Mouse (Mus musculus): ENCODE measurements around the gene Olfr961. TPM values are rescaled to one million over a fixed set of nuclear protein-coding genes. Genes with fewer than 3 reads are reported as not detected.

Olfr961 gene
- total RNA-seq (2021), result not detected

DNA sequence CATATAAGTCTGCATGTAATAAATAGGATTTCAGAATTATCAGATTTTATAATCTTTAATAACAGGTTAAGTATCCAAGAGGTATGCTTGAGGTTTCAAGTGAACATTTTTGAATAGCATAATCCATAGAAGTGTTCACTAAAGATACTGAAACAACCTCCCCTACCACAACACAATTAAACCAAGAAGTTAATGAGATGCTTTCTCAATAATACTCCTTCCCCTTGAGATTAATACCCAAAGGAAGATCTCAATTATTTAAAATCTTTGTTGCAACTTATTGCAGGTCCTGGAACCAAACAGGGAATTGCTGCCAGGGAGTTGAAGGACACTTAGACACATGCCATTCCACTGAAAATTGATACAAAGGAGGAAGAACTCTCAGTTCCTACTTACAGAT, at the start of gene Olfr961:
Olfr961 (plus strand) TSS at position 301 of the 400 bp plus-strand sequence.
- DNase-seq, result no peak

DNA sequence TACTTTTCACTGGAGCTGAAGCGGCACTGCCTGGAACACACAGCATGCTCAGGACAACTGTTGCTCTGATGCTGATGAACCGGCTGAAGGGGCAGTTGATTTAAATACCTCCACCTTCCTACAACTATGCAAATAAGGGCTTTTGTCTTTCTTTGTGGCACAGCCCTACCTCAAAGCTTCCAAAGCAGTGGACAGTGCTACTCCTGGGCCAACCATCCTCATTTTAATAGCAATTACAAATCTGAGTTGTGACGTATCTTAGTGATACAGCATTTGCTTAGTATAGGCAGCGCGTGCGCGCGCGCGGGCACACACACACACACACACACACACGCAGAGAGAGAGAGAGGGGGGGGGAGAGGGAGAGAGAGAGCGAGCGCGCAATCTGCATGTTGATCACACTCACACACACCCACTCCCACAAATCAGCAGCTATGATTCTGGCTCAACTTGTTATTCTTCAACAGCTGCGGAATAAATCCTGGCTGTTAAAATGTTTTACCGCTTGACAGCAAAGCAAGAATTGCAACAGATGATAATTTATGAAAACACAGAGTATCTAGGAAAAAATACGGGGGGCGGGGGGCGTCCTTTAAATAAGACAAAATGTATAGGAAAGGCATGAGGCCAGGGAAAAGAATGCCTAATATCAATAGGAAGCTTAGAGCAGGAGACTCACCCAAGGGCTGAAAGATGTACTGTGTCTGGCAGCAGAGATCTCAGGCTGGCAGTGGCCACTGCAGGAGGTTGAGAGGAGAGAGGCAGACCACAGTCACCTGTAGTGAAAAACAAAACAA, 42.2 kb upstream of the Olfr961 start:
- no peak for DNase-seq

- DNase-seq, result peak; percentile 29
These were observed 41.5 kb upstream of the Olfr961 start for GRCm38 (mm10) chr9:39603333-39603845.

GRCm38 (mm10) chr9:39603999-39604453, 40.9 kb upstream of the Olfr961 start, which contains the start of gene AW551984:
TSS of gene AW551984 (minus strand) at chr9:39604403.
- peak; percentile 9 for DNase-seq

GRCm38 (mm10) chr9:39608497-39608896, 36.4 kb upstream of the Olfr961 start:
- no peak for DNase-seq

DNA sequence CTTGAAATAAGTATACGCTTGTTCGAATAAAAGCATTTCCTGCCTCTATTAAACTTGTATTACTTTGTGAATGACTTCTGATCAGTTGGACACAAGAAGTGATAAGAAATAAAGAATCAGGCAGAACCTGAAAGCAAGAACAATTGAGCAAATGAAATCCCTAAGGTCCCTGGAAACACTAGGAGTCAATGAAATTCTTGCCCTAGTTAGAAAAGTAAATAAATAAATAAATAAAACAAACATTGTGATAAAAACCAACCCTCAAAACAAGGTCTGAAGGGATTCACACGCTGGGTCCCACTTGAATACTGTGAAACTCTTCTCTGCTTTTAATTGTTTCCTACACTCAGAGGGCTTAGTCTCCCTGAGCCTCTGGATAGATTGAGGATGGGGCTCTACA, 34.5 kb upstream of the Olfr961 start, which contains the start of gene Olfr148:
Olfr148 (plus strand) TSS at position 301 of the 400 bp plus-strand sequence.
- DNase-seq, result no peak

DNA sequence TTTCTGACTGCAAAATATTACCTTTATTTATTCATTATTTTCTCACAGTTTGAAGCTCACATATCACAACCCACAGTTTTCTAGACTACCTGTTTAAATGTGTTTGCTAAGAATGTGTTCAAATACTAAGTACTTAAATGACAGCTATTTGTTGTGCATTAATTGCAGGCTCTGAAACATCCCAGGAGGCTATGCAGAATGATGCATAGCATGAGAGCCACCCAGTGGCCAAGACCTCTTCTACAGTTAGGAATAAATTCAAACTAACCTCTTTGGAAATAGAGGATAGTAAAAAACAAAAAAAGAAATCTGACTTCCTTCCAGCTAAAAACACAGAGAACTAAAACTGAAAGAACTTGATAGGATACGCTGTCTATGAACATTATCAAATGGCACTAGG, 32.9 kb upstream of the Olfr961 start:
- DNase-seq, result peak; percentile 22

DNA sequence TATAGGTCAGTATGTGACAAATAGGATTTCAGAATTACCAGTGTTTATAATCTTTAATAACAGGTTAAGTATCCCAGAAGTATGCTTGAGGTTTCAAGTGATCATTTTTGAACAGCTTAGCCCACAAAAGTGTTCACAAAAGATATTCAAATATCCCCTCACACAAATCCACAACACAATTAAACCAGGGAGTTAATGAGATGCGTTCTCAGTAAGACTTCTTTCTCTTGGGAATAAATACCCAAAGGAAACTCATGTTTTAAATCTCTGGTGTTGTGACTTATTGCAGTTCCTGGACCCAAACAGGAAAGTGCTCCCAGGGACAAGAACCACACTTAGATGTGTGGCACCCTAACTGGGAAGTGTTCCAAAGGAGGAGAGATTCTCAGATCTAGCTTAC, 23.8 kb upstream of the Olfr961 start, which contains the start of gene Olfr960:
Olfr960 (plus strand) TSS at position 301 of the 400 bp plus-strand sequence.
- DNase-seq, result no peak

DNA sequence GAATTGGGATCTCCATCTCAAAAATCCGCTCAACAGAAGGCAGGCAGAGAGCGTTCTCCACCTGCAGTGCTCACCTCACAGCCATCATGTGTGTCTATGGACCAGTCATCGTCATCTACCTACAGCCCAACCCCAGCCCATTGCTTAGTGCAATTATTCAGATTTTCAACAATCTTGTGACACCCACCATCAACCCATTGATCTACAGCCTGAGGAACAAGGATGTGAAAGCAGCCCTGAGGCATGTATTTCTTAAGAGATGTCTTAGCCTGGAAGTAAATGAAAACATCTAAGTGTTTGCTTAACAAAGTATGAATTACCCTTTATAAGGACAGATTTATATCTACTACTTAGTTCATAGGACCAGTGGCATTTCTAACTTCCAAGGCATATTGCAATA, 21.1 kb upstream of the Olfr961 start:
- DNase-seq, result no peak

DNA sequence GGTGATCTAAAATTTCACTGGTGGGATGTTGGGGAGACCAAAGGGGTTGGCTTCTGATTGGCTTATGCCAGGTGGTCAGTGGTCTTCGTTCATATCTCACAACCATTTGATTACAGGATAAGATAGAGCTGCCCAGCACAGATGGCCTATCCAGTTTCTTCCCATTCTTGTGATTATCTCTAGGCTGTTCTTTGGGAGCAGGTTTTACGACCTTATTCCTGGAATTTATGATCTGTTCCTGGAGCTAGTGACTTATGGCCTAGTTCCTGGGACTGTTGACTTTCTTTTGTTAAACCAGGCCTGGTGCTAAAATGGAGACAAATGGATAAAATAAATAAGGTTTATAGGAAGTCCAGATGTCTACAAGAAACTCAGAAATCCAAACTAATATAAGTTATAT, 20.2 kb upstream of the Olfr961 start:
- no peak for DNase-seq

- no peak for DNase-seq
These were observed 15.8 kb upstream of the Olfr961 start for GRCm38 (mm10) chr9:39629069-39629468.

- DNase-seq, result no peak
These were observed 10.8 kb upstream of the Olfr961 start for GRCm38 (mm10) chr9:39633913-39634594.

GRCm38 (mm10) chr9:39647382-39647781, 2.5 kb downstream of the Olfr961 start:
- no peak for DNase-seq

DNA sequence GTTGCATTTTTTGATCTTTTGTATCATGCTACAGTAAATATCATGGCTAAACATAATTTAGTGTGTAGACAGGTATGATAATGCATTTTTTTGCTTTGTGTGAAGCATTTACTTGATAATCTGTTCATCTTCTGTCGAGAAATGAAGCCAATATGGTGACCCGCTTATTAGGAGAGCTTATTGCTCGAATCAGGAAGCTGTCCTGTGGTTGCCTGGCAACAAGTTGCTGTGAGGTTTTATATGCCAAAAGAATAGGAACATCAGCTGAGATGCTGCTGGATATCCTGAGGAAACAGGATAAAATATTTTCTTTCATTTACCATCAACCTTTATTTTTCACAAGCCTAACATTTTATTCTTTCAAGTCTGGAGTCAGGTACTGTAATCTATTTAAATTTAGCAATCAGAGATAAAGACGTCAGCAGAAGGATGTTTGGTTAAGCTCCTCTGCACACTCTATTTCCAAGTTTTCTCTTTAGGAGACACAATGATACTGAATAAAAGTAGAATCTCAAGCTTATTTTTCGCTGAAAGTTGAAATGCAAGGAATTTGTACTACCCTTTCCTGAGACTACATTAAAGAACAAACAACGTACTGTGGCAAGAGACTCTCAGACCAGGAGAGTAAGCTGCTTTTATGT, 10.0 kb downstream of the Olfr961 start:
- no peak for DNase-seq

GRCm38 (mm10) chr9:39666905-39667304, 22.0 kb downstream of the Olfr961 start, which contains the start of gene Olfr963:
TSS of gene Olfr963 (plus strand) at chr9:39667205.
- DNase-seq, result no peak

DNA sequence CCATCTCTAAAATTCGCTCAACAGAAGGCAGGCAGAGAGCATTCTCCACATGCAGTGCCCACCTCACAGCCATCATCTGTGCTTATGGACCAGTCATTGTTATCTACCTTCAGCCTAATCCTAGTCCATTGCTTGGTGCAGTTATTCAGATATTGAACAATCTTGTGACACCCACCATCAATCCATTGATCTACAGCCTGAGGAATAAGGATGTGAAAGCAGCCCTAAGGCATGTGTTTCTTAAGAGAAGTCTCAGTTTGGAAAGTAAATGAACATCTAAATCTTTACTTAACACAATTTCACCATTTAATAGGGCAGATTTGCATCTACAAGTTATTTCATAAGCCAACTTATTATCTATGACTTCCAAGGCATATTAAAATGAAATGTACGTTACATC, 24.8 kb downstream of the Olfr961 start:
- DNase-seq, result no peak

DNA sequence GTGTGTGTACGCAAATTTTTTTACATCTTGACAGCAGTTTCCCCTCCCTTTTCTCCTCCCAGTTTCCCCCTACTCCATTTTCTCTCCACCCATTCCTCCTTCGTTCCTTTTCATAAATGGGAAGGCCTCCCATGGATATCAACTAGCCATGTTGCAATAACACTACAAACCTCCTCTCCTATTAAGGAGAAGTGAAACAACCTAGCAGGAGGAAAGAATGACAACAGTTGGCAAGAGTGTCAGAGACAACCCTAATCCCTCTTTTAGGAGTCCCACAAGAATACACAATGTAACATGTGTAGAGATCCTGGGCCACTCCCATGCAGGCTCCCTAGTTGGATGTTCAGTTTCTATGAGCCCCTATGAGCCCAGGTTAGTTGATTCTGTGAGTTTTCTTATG, 29.9 kb downstream of the Olfr961 start:
- DNase-seq, result no peak

DNA sequence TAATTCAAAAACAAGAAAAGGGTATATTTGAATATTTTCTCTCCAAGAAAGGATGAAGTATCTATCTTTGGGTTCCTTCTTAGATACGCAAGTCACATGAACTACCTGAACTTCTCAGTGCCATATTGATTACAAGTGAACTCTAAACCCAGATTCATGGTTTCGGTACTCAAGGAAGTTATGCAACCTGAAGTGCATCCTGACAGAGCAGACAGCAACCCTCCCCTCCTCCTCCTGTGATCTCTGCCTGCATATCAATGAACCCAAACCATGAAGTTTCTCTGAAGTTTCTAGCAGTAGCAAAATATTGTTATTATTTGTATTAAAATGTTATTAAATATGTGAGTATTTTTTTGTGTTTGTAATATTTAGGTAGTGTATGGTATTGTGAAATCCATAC, 33.7 kb downstream of the Olfr961 start:
- DNase-seq, result no peak

- no peak for DNase-seq
These were observed 34.4 kb downstream of the Olfr961 start for GRCm38 (mm10) chr9:39679280-39679679.
